Mouse (Mus musculus) C2C12 (cell line): ENCODE results near the gene Mboat1.

Experiments used
- CEBPB ChIP-seq: IDR thresholded peaks from one replicate; pipeline ENCODE4 v1.6.1; 2011; ENCODE audit warnings: low read depth, mild to moderate bottlenecking, control low read depth, moderate library complexity
- CTCF ChIP-seq: IDR thresholded peaks from one replicate; pipeline ENCODE4 v1.5.1; 2011; ENCODE audit not compliant: control insufficient read depth, insufficient read depth, insufficient read length
- FOSL1 ChIP-seq: IDR thresholded peaks from one replicate; pipeline ENCODE4 v1.8.0; 2011; ENCODE audit warnings: mild to moderate bottlenecking, low read length; ENCODE audit not compliant: poor library complexity, insufficient read depth, severe bottlenecking
- MAX ChIP-seq: IDR thresholded peaks from one replicate; pipeline ENCODE4 v1.6.1; 2011; ENCODE audit warnings: mild to moderate bottlenecking, control low read depth
- MYOD1 ChIP-seq: IDR thresholded peaks from one replicate; pipeline ENCODE4 v1.6.1; 2011; ENCODE audit warnings: low read depth; ENCODE audit not compliant: control insufficient read depth, insufficient read length
- MYOG ChIP-seq: IDR thresholded peaks from one replicate; pipeline ENCODE4 v1.6.1; 2011; ENCODE audit not compliant: control insufficient read depth, insufficient read length; ENCODE audit errors: extremely low read depth
- USF1 ChIP-seq: IDR thresholded peaks from one replicate; pipeline ENCODE4 v1.6.1; 2011; ENCODE audit warnings: low read depth, mild to moderate bottlenecking, control low read depth, moderate library complexity

- no peak for TF ChIP-seq CTCF
- no peak for TF ChIP-seq MYOG
- TF ChIP-seq MYOD1: no peak
- TF ChIP-seq USF1: no peak
- no peak for TF ChIP-seq CEBPB
- no peak for TF ChIP-seq MAX
- no peak for TF ChIP-seq FOSL1
Measured at GRCm38 (mm10) chr13:30163521-30163920, 27.2 kb downstream of the Mboat1 start.
